Mouse (Mus musculus) kidney, adult 10 weeks (tissue): Measurements from ENCODE around the gene Gm21312. TPM values are rescaled to one million over a fixed set of nuclear protein-coding genes. Genes with fewer than 3 reads are reported as not detected.

Experiments
- polyA plus RNA-seq: library from polyadenylated mRNA; stranded (reverse); fragments of 350-450 nt; fragmentation: Illumina TruSeq; extraction: RNeasy Lipid Tissue Mini Kit (QIAGEN cat#74804); gene quantifications from one replicate; pipeline ENCODE4 v1.2.3, GENCODE M21; 2014; ENCODE audit warnings: low read depth, low replicate concordance

The Gm21312 gene
- polyA plus RNA-seq: not detected

GRCm38 (mm10) chr10:104176724-104177123 lies at the start of gene Gm21312:
Gene Gm21312, plus strand, starts transcription at chr10:104177024.

GRCm38 (mm10) chr10:104142687-104143086 lies 34.1 kb upstream of the Gm21312 start, which contains the start of gene Gm21293:
Gene Gm21293, plus strand, starts transcription at chr10:104142987.

GRCm38 (mm10) chr10:104151197-104151596 lies 25.6 kb upstream of the Gm21312 start, which contains the start of gene Gm6763:
Gene Gm6763, plus strand, starts transcription at chr10:104151497.

GRCm38 (mm10) chr10:104159706-104160105 lies 17.1 kb upstream of the Gm21312 start, which contains the start of gene Gm8764:
Gene Gm8764, plus strand, starts transcription at chr10:104160006.

GRCm38 (mm10) chr10:104168215-104168614 lies 8.6 kb upstream of the Gm21312 start, which contains the start of gene Gm21304:
Gene Gm21304, plus strand, starts transcription at chr10:104168515.

GRCm38 (mm10) chr10:104185233-104185632 lies 8.4 kb downstream of the Gm21312 start, which contains the start of gene Gm20765:
Gene Gm20765, plus strand, starts transcription at chr10:104185533.

GRCm38 (mm10) chr10:104193742-104194141 lies 16.9 kb downstream of the Gm21312 start, which contains the start of gene Gm4340:
Gene Gm4340, plus strand, starts transcription at chr10:104194042.

Other genes with a start within 250 kb of the Gm21312 start
- gene Gm21293, start 34.0 kb upstream of the Gm21312 start, polyA plus RNA-seq: not detected
- not detected for gene Gm6763, start 25.5 kb upstream of the Gm21312 start, polyA plus RNA-seq
- gene Gm8764, start 17.0 kb upstream of the Gm21312 start, polyA plus RNA-seq: not detected
- gene Gm21304, start 8.5 kb upstream of the Gm21312 start, polyA plus RNA-seq: not detected
- gene Gm20765, start 8.5 kb downstream of the Gm21312 start, polyA plus RNA-seq: not detected
- not detected for gene Gm4340, start 17.0 kb downstream of the Gm21312 start, polyA plus RNA-seq